Mouse (Mus musculus): Measurements from ENCODE around the gene 2510009E07Rik. TPM values are rescaled to one million over a fixed set of nuclear protein-coding genes. Genes with fewer than 3 reads are reported as not detected.

The 2510009E07Rik gene
- 36.1 TPM for polyA plus RNA-seq (2014; fragmentation: Illumina TruSeq; extraction: RNeasy Lipid Tissue Mini Kit (QIAGEN cat#74804); ENCODE audit: low read depth, low replicate concordance)

DNA sequence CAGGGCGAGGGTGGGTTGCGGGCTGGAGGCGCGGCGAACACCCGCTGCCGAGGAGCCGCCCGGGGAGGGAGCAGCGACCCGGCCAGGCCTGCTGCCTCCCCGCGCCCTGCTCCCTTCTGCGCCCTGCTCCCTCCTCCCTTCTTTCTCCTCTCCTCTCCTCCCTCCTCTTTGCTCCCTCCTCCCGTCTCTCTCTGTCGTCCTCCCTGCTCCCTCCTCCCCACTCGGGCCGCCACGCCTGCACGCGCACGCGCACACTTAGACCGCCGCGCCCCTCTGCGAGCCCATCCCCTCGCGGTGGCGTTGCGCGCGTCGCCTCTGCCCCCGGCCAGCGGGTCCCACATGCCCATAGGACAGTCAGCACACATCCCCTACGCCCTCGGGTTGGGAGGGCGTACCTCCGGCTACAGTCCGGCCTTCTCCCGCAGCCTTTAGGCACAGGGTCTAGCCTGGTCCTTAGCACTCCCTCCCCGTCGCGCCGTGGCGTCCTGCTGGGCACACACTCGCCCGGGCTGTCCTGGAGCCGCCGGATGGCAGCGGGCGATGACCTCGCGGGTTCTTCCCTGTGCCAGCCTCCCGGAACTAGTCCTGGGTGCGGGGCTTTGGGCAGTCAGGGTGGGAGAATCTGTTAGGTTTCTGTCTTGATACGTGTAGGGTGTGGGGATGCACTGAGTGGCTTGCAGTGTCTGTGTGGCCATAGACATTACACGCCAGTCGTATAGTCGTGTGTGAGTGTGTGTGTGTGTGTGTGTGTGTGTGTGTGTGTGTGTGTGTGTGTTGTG, at the start of gene 2510009E07Rik:
TSS of gene 2510009E07Rik (minus strand) at position 203 of the 779 bp plus-strand sequence.

Other genes with a start within 250 kb of the 2510009E07Rik start
- 666 TPM for gene Ehhadh, start 93.1 kb upstream of the 2510009E07Rik start, polyA plus RNA-seq (2014; fragmentation: Illumina TruSeq; extraction: RNeasy Lipid Tissue Mini Kit (QIAGEN cat#74804); ENCODE audit: low read depth, low replicate concordance)
- gene Map3k13, start 99.7 kb upstream of the 2510009E07Rik start, polyA plus RNA-seq (2014; fragmentation: Illumina TruSeq; extraction: RNeasy Lipid Tissue Mini Kit (QIAGEN cat#74804); ENCODE audit: low read depth, low replicate concordance) = 7.1 TPM

Data from kidney, adult 10 weeks (tissue).